Mouse (Mus musculus) spleen, adult 2 months (tissue): ENCODE results near the gene Btbd35f30. TPM values are rescaled to one million over a fixed set of nuclear protein-coding genes. Genes with fewer than 3 reads are reported as not detected.
"Not testable (repeated sequence)": the region's sequence is repeated elsewhere in the genome, so short reads cannot be mapped to it uniquely, and the experiment has no call there.

Experiments used
- DNase-seq, 2 experiments: peaks; one replicate each; pipeline versions ENCODE4 v3.0.0 to v3.0.0-alpha.2; 2012 to 2021; ENCODE audit warnings: low spot score in 2 of 2, low read depth in 1 of 2
- H3K27ac ChIP-seq: fragments of 200-500 bp; 2 replicates; pipeline ENCODE4 v1.5.1; 2012; ENCODE audit warnings: low read length, inconsistent platforms; ENCODE audit not compliant: insufficient read depth
- H3K27me3 ChIP-seq: fragments of 200-500 bp; 2 replicates; pipeline ENCODE4 v1.6.1; 2012; ENCODE audit warnings: mild to moderate bottlenecking, moderate library complexity, low read length, inconsistent platforms; ENCODE audit not compliant: control insufficient read depth, insufficient read depth
- H3K36me3 ChIP-seq: fragments of 200-500 bp; 2 replicates; pipeline ENCODE4 v1.6.1; 2012; ENCODE audit warnings: mild to moderate bottlenecking, low read length, inconsistent platforms; ENCODE audit not compliant: control insufficient read depth, insufficient read depth
- H3K4me1 ChIP-seq: fragments of 200-500 bp; 2 replicates; pipeline ENCODE4 v1.6.1; 2011; ENCODE audit warnings: inconsistent platforms; ENCODE audit not compliant: control insufficient read depth, insufficient read depth, insufficient read length
- H3K4me3 ChIP-seq: fragments of 200-500 bp; 2 replicates; pipeline ENCODE4 v1.5.1; 2011; ENCODE audit warnings: mild to moderate bottlenecking, inconsistent platforms; ENCODE audit not compliant: insufficient read depth, insufficient read length; ENCODE audit errors: extremely low read depth
- WGBS: fragments of 180-500 bp; shearing (Covaris S2); methylation state at CpG from one replicate; pipeline ENCODE4 v1.1.7; 2018; 5-methylcytosine and 5-hydroxymethylcytosine counted together
- polyA plus RNA-seq: library from polyadenylated mRNA; depleted of rRNA; stranded (reverse); fragments of >200 nt; gene quantifications from 2 replicates; pipeline ENCODE4 v1.2.3, GENCODE M21; 2012; rRNA removed

The Btbd35f30 gene
- polyA plus RNA-seq = not detected in 2 replicates

GRCm38 (mm10) chrX:32894325-32894724 lies at the start of gene Btbd35f30:
Gene Btbd35f30 (plus strand): TSS chrX:32894625.
- H3K4me3 ChIP-seq, H3K27me3 ChIP-seq, DNase-seq, H3K36me3 ChIP-seq, H3K27ac ChIP-seq, H3K4me1 ChIP-seq: not testable (repeated sequence)
- no CpG with 5 or more reads among the region's 4 CpGs for WGBS

- no CpG with 5 or more reads among the region's 1 CpGs for WGBS
- not testable (repeated sequence) for H3K27ac ChIP-seq
Observed at GRCm38 (mm10) chrX:32941468-32941867, 47.0 kb downstream of the Btbd35f30 start, which contains the start of gene Gm21789. Gene Gm21789 (plus strand): TSS chrX:32941768.

More at GRCm38 (mm10) chrX:32941468-32941867, 47.0 kb downstream of the Btbd35f30 start, which contains the start of gene Gm21789:
- not testable (repeated sequence) for H3K4me1 ChIP-seq, H3K27me3 ChIP-seq, H3K36me3 ChIP-seq, DNase-seq, H3K4me3 ChIP-seq

Other genes starting within 250 kb of the Btbd35f30 start
- not detected in 2 replicates for gene Gm5926, start 243.9 kb upstream of the Btbd35f30 start, polyA plus RNA-seq
- not detected in 2 replicates for gene Btbd35f21, start 168.5 kb upstream of the Btbd35f30 start, polyA plus RNA-seq
- gene Gm21789, start 47.1 kb downstream of the Btbd35f30 start, polyA plus RNA-seq = not detected in 2 replicates
- not detected in 2 replicates for gene Btbd35f5, start 79.3 kb downstream of the Btbd35f30 start, polyA plus RNA-seq